In genomic region chr9:66975239-66975645, GRCm38 (mm10) we compare ENCODE assay signal across 8 mouse cellular contexts. TPM values are rescaled to one million over a fixed set of nuclear protein-coding genes. Genes with fewer than 3 reads are reported as not detected.
A peak's percentile ranks its signal among the peaks of the same experiment; 100 is the strongest.
DNase-seq lines count a peak whose midpoint lies in the region; ATAC-seq and TF ChIP-seq lines count a peak whose summit lies in the region.

Gene Lactb (minus strand): TSS chr9:66975484.

- peak within 1 kb of the TSS; percentile 66 for H3K4me2 ChIP-seq in hindbrain, postnatal 0 days (ENCODE audit: low read depth, low read length)

- no peaks in the 10 kb centered on the region for H3K36me3 ChIP-seq in hindbrain, postnatal 0 days (ENCODE audit: insufficient read depth, low read length)
- H3K36me3 ChIP-seq in megakaryocyte, embryonic 14.5 days (replicated peaks; ENCODE audit: low read length) = peaks cover 29% of the 10 kb centered on the region

- H3K4me1 ChIP-seq in hindbrain, postnatal 0 days (ENCODE audit: insufficient read depth, low read length) = no peaks in the 10 kb centered on the region
- peaks cover 47% of the 10 kb centered on the region for H3K4me1 ChIP-seq in megakaryocyte, embryonic 14.5 days

- peak; percentile 98 for ATAC-seq in hindbrain, postnatal 0 days

- no peak for TF ChIP-seq CTCF in gastrocnemius, adult 2 months (IDR thresholded peaks at IDR 0.05)
- no peak for TF ChIP-seq CTCF in hindbrain, postnatal 0 days (IDR thresholded peaks at IDR 0.05; ENCODE audit: low read depth)

- H3K9ac ChIP-seq in hindbrain, postnatal 0 days (replicated peaks; ENCODE audit: low read length) = peak within 1 kb of the TSS; percentile 81

- H3K27me3 ChIP-seq in hindbrain, postnatal 0 days (ENCODE audit: insufficient read depth, low read length) = no peaks in the 10 kb centered on the region
- no peaks in the 10 kb centered on the region for H3K27me3 ChIP-seq in megakaryocyte, embryonic 14.5 days (replicated peaks)

- H3K27ac ChIP-seq in gastrocnemius, adult 2 months = peak within 1 kb of the TSS; percentile 95
- peak within 1 kb of the TSS; percentile 94 for H3K27ac ChIP-seq in hindbrain, postnatal 0 days

- intact Hi-C loops in gastrocnemius, adult 2 months (cut with DNase I) = loop anchor here (5.0 kb wide), 2 partner anchors 38 to 138 kb away; no protein-coding TSS in a partner anchor

- peak within 1 kb of the TSS; percentile 99 for H3K4me3 ChIP-seq in gastrocnemius, adult 2 months
- H3K4me3 ChIP-seq in hindbrain, postnatal 0 days (ENCODE audit: low read length) = peak within 1 kb of the TSS; percentile 94
- H3K4me3 ChIP-seq in megakaryocyte, embryonic 14.5 days (replicated peaks) = peak within 1 kb of the TSS; percentile 95

- no peaks in the 10 kb centered on the region for H3K9me3 ChIP-seq in hindbrain, postnatal 0 days (ENCODE audit: low read length)
- no peaks in the 10 kb centered on the region for H3K9me3 ChIP-seq in megakaryocyte, embryonic 14.5 days

- peak; percentile 50 for DNase-seq in WW6 (ENCODE audit: low read depth, low spot score)
- DNase-seq in cerebellum, postnatal 4 days (ENCODE audit: low spot score in 2 of 2) = peak; percentile 83 to 94
- DNase-seq in gastrocnemius, adult 2 months = peak; percentile 98
- DNase-seq in hindbrain, postnatal 0 days (ENCODE audit: low spot score) = peak; percentile 95
- DNase-seq in left cerebral cortex, adult 8-10 months (ENCODE audit: low spot score in 2 of 2) = peak; percentile 90 to 94
- DNase-seq in right cerebral cortex, postnatal 10 days (ENCODE audit: low spot score in 2 of 2) = peak; percentile 97
- peak; percentile 94 for DNase-seq in urinary bladder, postnatal 25 days (ENCODE audit: low spot score)

- WGBS in hindbrain, postnatal 0 days = under 1% methylated on average over 32 of the region's 32 CpGs

RNA-seq across cellular contexts. Expression of gene Lactb, which starts in this region (rescaled TPM):
- 10 to 100 TPM; 17.7 to 22.3 TPM for total RNA-seq in gastrocnemius, adult 2 months (2021)
- total RNA-seq in hindbrain, postnatal 0 days (2014; rRNA removed) = 13.1 and 18.4 TPM in 2 replicates
- 12.8 and 15.2 TPM in 2 replicates for polyA plus RNA-seq in hindbrain, postnatal 0 days (2015; fragmentation: Nextera tagmentation; extraction: Ambion mirVana)
- total RNA-seq in left cerebral cortex, adult 8-10 months (2022) = 10 to 100 TPM; 16.8 to 18.9 (median 18.3) TPM
- polyA plus RNA-seq in megakaryocyte, embryonic 14.5 days (2012; ENCODE audit: insufficient read depth, low replicate concordance) = 8.5 TPM in 2 replicates

Comparison
In these comparisons a context has a peak if more than half of its experiments do, and no peak if none do; other contexts are left out.
1. Peak in every context shown above with its lines: DNase-seq, ATAC-seq, H3K4me3 ChIP-seq and H3K27ac ChIP-seq.